Mouse (Mus musculus) cerebral cortex, adult 2 months (tissue): ENCODE results near the gene Daw1.

Experiments
- WGBS: fragments of 180-500 bp; shearing (Covaris S2); methylation state at CpG from one replicate; pipeline ENCODE4 v1.1.7; 2018; 5-methylcytosine and 5-hydroxymethylcytosine counted together

Daw1 gene

DNA sequence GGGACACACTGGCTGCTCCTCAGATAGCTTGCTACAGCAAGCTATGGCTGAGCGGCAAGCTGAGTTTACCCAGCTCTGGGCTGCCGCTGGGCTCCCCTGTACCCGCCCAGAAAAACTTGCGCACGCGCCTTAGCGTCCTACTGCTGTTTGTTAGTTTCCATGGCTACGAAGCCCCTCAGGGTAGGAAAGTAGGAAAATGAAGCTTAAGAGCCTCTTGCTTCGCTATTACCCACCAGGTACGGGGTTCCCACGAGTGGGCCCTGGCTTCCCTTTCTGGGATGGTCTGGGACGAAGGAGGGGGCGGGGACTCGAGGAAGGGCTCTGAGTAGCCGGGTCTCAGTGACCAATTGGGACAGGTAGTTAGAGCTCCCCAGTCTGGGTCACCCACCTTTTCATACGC is at the start of gene Daw1:
Gene Daw1, plus strand, starts transcription at position 150 of the 400 bp plus-strand sequence.
- 2% methylated on average over 16 of the region's 16 CpGs for WGBS

DNA sequence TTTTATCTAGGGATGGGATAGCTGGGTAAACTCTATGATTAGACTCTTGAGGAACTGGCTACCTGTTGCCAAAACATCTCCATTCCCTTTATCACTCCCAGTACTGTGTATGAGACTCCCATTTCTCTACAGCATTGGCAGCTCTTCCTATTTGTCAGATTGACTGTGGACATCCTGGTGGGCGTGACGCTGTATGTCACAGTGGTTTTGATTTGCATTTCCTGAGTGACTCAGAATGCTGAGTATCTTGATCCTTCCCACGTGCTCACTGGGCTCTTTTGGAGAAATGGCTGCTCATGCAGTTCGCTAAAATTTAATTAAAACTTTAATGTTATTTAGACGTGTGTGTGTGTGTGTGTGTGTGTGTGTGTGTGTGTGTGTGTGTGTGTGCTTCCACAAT is 47.8 kb upstream of the Daw1 start:
- WGBS, result 61% methylated on average over 5 of the region's 5 CpGs

DNA sequence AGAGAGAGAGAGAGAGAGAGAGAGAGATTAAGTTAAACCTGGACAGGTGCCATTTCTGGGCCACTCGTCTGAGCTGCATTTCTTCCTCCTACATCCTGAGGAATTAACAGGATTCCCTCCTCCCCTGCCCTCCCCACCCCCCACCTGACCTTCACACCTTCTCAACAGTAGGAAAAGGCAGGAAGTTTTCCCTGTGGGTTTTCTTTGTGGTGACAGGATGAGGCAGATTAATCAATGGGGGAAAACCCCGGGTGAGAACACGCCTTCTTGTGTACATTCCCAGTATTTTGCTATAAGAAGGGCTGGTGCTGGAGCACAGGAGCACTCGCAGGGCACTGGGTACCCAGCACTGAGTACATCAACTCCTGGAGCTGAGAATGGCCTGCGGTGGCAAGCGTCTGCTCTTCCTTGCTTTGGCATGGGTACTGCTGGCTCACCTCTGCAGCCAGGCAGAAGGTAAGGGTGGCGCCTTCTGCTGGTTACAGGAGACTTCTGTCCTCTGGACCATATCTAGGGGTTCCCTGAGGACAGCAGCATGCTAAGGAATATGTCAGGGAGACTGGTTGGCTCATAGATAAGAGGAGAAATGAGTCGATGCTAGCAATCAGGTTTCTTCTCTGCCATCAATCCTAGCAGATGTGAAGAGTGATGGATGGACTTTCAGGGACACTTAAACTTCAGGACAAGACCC is 43.0 kb upstream of the Daw1 start, which contains the start of gene Ccl20:
Gene Ccl20, plus strand, starts transcription at position 320 of the 691 bp plus-strand sequence.
- 55% methylated on average over 8 of the region's 8 CpGs for WGBS

DNA sequence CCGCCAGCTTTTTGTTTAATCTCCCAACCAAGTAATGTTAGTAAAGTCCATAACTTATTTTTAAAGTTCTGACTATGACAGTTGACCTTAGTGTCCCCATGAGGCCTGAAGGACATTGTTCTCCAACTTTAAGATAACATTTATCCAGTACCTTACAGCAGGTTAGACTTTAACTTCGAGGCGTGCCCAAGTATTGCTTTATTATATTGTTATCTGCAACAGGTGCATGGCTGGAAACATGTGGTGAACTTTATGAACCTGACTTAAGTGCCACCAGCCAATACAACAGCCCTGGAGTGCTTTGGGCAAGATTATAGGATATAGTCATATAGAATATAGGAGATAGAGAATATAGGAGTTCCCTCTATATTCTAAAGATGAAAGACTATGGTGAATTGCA is 42.3 kb upstream of the Daw1 start:
- 94% methylated on average over 3 of the region's 3 CpGs for WGBS

DNA sequence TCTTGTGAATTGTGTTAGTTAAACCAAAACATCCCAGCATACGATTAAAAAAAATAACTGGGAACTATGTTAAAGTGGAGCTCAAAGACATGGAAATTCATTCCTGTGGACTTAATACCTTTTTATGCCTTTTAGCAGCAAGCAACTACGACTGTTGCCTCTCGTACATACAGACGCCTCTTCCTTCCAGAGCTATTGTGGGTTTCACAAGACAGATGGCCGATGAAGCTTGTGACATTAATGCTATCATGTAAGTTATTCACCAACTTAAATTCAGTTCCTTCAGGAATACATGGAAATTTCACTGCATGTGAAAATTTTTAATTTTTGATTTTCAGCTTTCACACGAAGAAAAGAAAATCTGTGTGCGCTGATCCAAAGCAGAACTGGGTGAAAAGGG is 41.9 kb upstream of the Daw1 start:
- 61% methylated on average over 7 of the region's 7 CpGs for WGBS

DNA sequence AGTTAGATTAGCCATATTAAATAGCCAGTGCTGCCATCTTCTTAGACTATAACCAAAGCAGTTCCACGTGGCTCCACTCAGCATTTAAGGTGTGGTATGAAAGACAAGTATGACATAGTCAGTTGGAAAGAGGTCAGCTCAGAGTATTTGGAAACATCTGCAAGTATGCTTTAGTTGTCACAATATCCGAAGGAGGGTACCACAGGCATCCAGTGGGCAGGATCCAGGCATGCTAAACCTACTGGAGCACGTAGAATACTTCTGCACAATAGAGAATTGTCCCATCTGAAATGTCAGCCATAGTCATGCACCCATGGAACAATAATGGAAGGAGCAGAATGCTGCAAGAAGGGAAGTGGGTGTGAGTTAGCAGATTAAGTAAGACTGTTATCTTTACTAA is 39.2 kb upstream of the Daw1 start:
- 80% methylated on average over 3 of the region's 3 CpGs for WGBS

DNA sequence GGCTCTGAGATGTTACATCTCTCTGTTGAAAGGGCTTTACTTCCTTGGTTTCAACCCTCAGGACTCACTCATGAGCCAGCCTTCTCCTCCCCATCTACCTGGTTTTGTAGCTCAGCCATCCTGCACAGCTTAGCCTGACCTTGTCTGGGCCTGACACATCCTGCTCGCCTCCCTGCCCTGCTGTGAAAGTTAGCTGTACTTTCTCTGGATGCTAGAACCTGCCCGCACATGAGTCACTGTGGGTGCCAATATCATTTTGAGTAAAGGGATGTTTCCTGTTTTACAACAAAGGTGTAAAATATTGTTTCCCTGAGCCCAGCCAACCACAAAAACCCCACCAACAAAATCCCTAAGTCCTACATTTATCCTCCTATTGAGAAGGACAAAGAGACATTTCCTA is 36.4 kb upstream of the Daw1 start:
- WGBS, result 94% methylated on average over 2 of the region's 2 CpGs

DNA sequence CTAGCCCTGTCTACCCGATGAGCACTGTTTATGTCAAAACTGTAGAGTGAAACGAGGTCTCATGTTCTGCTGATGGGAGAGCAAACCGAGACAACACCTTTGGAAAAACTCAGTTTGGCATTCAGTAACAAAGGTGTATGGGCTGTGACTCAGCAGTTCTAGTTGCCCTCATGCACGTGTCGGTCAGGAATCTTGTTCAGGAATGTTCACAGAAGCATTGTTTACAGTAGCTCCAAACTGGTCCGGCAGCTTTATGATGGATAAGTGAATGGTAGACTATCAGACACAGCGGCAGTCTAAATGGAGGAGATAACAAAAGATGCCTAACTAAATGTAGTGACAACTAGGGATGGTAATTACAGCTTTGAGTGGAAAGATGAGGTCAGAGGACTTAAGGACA is 23.7 kb upstream of the Daw1 start:
- 76% methylated on average over 7 of the region's 7 CpGs for WGBS

DNA sequence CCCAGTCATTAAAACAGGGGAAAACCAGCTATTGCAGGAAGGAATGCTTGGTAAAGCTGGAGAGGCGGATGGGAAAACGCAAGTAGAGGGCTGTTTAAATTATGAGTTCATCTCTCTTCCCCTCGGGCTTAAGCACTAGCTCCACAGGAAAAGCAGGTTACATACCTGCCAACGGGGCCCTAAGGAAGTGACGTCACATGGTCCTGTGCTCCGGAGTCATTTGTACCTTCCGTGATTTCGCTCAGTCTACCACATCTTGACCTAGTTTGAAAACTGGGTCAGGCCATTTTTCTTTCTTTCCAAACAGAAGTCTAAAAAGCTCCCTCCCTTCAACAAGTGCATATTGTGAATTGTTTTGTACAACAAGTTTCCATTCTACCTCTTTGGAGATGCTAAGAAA is 21.7 kb upstream of the Daw1 start:
- WGBS, result 86% methylated on average over 8 of the region's 8 CpGs

DNA sequence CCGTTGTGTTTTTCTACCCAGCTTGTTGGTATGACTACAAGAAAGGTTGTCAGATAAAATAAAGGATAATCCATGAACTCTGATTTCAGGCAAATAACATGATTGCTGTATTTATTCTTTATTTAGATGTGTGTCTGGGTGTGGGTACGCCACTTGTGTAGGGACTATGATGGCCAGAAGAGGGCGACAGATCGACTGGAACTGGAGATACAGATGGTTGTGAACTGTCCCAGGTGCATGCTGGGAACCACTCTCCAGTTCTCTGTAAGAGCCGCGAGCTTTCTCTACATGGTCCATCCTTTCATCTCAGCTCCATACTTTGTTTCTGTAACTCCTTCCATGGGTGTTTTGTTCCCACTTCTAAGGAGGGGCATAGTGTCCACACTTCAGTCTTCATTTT is 20.8 kb upstream of the Daw1 start:
- 90% methylated on average over 6 of the region's 6 CpGs for WGBS

DNA sequence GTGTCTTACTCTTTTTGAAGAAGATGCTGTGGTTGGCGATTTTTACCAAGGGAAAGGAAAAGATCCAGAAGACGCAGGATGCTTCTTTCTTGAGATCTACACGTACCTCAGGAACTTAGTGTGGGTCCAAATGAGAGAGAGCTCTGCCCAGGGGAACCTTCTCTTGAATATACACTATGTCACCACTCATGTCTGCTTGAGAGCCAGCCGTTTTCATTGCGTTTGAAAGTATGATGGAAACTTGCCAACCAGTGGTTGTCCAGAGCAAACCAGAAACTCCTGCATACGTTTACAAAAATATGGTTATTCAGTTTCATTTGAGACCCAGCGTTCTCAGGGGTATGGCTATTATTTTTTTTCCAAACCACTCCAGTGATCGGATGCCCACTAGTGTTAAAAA is 18.0 kb upstream of the Daw1 start:
- 86% methylated on average over 8 of the region's 8 CpGs for WGBS

DNA sequence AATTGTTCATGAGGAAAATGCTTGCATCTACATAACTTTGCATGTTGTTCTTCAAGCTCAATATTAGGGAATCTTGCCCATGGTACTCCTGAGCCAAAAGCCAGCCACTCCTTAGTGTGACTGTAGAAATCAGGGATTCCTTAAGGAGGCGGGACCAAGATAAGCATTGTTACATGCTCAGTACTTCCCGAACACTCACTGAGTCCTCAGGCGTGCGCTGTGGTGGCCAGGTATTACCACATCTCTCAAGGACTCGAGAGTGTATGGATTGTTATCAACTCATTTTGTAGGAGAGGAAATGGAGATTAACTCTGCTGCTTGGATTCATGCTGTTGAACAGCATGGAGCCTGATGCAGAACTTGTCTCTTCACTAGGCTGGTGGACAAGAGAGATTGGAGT is 17.5 kb upstream of the Daw1 start:
- 91% methylated on average over 5 of the region's 5 CpGs for WGBS

DNA sequence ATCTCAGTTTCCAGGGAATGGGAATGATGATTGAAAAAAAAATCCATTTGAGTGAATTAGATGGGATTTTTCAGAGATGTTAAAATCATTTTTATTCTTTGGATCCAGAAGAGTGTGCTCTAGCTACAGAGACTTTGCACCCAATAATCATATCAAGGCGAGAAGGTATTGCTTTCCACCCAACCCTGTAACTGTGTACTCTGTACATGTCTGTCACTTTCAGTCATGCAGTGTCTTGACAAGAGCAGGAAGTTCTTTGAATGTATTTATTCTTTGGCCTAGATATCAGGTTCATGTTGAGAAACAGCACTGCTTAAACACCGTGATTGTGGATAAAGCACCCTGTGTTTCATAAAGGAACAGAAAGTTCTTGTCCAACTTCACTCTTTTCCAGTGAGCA is 13.0 kb upstream of the Daw1 start:
- 89% methylated on average over 2 of the region's 2 CpGs for WGBS

DNA sequence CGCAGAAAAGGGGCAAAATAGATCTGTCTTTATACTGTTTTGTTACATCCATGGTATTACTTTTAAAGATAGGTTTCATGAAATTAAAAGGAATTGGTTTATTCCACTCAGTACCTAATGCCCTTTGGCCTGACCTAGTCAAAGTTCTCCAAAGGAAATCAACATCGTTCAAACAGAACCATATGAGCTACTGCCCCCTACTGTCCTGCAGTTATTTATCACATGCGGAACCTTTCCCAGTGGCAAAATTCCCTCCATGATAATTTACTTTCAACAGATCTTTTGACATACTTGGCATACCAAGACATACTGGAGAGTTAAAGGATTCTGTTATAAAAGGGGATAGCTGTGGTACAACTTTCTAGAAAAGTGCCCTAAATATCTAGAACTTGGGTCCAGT is 9.3 kb upstream of the Daw1 start:
- 75% methylated on average over 3 of the region's 3 CpGs for WGBS

DNA sequence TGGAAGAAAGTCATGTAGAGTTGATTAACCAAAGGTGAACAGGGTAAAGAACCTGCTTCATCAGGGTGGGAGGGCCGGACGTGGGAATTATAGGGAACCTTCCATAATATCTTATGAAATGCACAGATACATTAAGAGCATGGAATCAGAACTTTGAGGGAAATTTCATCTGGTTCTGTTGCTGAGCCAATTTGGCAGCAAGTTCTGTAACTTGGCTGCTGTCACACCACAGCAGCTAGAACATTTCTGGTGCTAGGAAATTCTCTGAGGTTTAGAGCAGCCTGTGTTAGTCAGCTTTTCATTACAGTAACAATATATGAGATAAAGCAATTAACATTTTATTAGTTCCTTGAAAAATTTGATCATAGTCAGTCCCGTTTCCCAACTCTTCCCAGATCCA is 6.6 kb upstream of the Daw1 start:
- WGBS, result 52% methylated on average over 3 of the region's 3 CpGs

DNA sequence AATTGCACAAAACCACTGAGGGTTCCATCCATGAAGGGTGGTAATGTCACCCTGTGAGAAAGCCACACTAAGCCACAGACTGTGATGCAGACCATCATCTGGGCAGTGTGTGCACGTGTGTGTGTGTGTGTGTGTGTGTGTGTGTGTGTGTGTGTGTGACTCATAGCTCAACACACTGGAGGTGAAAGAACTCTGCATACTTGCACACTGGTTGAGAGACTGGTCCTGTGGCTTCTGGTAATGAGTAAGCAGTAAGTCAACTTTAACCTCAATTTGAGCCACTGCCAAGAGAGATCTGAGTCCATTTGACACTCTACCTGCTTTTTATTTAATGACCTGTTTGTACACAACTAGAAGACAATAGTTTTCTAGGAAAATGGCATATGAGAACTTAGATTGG is 2.7 kb upstream of the Daw1 start:
- WGBS, result 67% methylated on average over 1 of the region's 1 CpGs

DNA sequence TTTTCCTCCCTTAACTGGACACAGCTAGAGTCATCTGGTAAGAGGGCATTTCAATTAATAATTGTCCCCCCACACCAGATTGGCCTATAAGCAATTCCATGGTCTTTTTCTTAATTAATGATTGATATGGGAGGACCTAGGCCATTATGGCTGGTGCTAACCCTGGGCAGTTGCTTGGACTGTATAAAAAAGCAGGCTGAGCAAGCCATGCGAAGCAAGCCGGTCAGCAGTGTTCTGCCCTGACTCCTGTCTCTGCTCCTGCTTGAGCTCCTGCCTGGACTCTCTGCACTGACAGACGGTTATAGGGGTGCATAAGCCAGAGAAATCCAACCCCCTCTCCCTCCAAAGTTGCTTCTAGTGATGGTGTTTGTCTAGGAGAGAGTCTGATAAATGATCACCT is 2.1 kb downstream of the Daw1 start:
- 82% methylated on average over 3 of the region's 3 CpGs for WGBS

DNA sequence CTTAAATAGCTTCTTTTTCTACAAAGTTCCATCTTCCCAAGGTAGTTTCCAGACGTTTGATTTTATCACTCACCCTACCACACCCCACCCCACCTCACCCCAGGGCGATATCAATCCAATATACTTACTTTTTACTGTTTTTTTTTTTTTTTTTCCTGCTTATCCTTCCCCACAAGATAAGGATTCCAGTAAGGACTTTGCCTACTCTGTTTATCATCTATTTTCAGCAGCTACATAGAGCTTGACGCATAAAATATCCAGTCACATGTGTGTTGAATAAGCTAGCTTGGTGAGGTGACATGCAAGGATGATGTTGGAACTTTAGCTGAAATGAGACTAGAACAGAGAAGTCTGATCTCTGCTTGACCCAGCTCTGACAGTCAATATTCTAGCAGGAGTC is 4.5 kb downstream of the Daw1 start:
- 59% methylated on average over 3 of the region's 3 CpGs for WGBS

DNA sequence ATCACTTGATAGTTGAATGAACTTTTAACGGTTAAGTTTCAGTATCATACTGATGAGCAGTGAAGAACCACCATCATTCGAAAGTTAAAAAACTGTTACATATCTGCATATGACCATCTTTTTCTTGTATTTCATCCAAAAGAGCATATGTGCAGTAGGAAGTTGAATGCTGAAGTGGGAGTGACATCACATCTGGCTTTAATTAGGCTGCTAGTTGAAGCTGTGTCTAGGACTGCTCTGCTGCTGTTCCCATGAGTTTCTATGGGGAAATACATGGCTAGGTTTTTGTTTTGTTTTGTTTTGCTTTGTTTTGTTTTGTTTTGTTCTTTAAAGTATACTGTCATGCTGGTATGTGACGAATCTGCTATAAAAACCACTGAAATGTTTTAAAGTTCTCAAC is 9.6 kb downstream of the Daw1 start:
- WGBS, result 64% methylated on average over 3 of the region's 3 CpGs

DNA sequence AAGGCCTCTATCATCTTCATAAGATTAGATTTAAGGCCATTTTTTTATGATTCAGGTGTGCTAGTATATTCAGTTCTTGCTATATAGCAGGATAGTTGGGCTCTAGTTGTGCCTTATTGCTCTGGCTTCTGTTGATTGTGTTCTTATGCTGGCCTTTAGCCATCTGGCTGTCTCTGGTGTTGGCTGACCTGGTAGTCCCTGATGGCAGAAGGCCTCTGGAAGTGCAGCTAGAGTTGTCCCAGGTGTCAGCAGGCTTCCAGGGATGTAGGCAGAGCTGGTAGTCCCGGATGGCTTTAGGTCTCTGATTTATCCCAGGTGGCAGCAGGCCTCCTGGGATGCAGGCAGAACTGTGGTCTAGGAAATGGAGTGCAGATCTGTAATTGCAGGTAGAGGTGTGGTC is 16.4 kb downstream of the Daw1 start:
- WGBS, result 81% methylated on average over 1 of the region's 1 CpGs

DNA sequence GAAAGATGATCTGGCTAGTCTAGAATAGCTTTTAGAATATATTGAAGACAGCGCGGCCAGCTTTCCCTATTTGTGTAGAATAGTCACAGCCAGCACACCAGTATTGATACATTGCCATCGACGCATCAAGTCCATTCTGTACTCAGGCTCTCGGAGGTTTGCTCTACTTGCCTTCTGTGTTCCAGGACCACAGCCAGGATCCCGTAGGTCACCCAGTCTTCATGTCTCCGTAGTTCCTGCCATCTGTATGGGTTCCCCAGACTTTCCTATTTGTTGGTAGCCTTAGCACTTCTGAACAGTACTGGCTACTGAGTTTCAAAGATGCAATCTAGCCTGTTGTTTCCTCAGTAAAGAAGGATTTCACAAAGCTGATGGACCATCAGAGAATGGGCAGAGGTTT is 20.0 kb downstream of the Daw1 start:
- 78% methylated on average over 7 of the region's 7 CpGs for WGBS

DNA sequence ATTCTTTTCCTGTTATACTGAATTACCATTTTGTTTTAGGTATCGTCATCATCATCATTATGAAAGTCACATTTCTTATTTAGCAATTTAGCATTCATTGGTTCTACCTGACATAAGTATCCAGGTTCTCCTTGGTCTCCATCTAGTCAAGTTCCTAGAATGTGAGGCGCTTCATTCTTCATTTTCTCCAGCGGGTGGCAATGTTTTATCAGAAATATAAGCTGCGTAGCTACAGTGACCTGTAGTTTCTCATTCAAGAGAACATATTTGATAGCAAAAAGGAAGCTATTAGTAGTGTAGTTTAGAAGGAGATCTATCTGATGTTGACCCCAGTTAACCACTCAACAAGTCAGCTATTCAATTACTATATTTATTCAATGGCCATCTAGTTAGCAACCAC is 21.9 kb downstream of the Daw1 start:
- WGBS, result 60% methylated on average over 4 of the region's 4 CpGs

DNA sequence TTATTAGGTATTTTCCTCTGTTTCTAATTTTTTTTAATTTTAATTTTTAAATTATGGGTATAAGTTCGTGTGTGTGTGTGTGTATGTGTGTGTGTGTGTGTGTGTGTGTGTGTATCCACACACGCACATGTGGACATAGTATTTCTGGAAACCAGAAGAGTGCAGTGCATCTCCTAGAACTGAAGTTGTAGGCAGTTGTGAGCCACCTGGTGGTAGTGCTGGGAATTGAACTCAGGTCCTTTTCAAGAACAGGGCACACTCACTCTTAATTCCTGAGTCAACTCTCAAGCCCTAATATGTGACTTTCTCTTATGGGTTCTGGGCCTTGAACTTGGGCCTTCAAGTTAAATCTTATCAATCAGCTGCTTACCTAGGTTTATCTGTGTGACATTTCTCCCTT is 27.6 kb downstream of the Daw1 start:
- 45% methylated on average over 2 of the region's 2 CpGs for WGBS

DNA sequence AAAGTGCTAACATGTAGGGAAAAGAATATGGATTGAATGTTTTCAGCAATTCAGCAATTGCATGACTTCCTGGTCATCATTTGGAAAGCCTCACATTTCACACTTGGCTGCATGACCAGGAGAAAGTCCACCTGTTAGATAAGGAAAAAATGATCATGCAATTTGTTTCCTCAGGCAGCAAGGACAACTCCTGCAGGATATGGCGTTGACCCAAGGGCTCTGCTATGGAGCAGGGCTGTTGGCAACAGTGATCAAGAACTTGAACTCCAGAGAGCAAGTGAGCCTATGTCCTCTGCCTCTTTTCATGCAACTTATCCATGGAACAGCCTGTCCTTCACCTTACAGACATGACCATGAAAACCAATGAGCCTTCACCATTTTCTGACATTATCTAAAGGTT is 50.4 kb downstream of the Daw1 start:
- 81% methylated on average over 1 of the region's 1 CpGs for WGBS
